Mouse (Mus musculus): Measurements from ENCODE around the gene Gm26741.
"Not testable (repeated sequence)": the region's sequence is repeated elsewhere in the genome, so short reads cannot be mapped to it uniquely, and the experiment has no call there.

The Gm26741 gene

GRCm38 (mm10) chr10:52358467-52358866 is at the start of gene Gm26741:
TSS of gene Gm26741 (plus strand) at chr10:52358767.
- H3K4me3 ChIP-seq (replicated peaks; ENCODE audit: low read length), result no peak within 1 kb of the TSS
- peaks cover 4% of the 10 kb centered on the region; the same call in 1 of the 2 replicates for H3K36me3 ChIP-seq (ENCODE audit: insufficient read depth, low read length)
- TF ChIP-seq POU5F1 (IDR thresholded peaks at IDR 0.05; ENCODE audit: borderline replicate concordance, low read length) (no peak), CTCF (conservative IDR thresholded peaks at IDR 0.05; ENCODE audit: low read length) (no peak), NANOG (IDR thresholded peaks at IDR 0.05; ENCODE audit: borderline replicate concordance, low read length) (no peak)
- H3K4me1 ChIP-seq (replicated peaks; ENCODE audit: low read depth, low read length), result peaks cover 8% of the 10 kb centered on the region; the same call in 1 of the 2 replicates
- no peaks in the 10 kb centered on the region for H3K9me3 ChIP-seq (ENCODE audit: low read length)
- H3K27me3 ChIP-seq (ENCODE audit: insufficient read depth, low read length), result no peaks in the 10 kb centered on the region

DNA sequence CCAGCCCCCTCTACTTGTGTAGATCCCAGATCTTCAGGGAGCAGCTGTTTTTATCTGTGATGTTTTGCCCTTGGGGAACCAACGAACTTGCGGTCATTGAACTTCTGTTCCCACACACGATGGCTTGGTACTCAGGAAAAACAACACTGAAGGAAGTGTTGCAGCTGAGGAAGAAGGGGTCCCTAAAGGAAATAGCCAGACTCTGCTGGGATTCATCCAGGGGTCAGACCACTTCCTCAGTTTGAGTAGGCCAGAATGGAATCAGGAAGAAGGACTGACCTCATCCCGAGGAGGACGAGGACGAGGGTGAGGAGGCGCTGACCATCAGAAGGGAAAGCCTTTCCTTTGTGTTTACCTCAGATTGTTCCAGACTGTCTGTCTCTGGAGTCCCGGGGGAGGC is 49.4 kb upstream of the Gm26741 start:
- no peak overlapping the region for H3K4me3 ChIP-seq (replicated peaks; ENCODE audit: low read length)
- no peaks in the 10 kb centered on the region for H3K27me3 ChIP-seq (ENCODE audit: insufficient read depth, low read length)
- TF ChIP-seq CTCF (conservative IDR thresholded peaks at IDR 0.05; ENCODE audit: low read length) (no peak), NANOG (IDR thresholded peaks at IDR 0.05; ENCODE audit: borderline replicate concordance, low read length) (no peak), POU5F1 (IDR thresholded peaks at IDR 0.05; ENCODE audit: borderline replicate concordance, low read length) (no peak)
- H3K36me3 ChIP-seq (ENCODE audit: insufficient read depth, low read length), result peaks cover 82% of the 10 kb centered on the region
- H3K9me3 ChIP-seq (ENCODE audit: low read length), result no peaks in the 10 kb centered on the region
- H3K4me1 ChIP-seq (replicated peaks; ENCODE audit: low read depth, low read length), result peaks cover 19% of the 10 kb centered on the region

GRCm38 (mm10) chr10:52319506-52320286 is 38.9 kb upstream of the Gm26741 start:
- TF ChIP-seq NANOG (IDR thresholded peaks at IDR 0.05; ENCODE audit: borderline replicate concordance, low read length) (no peak), CTCF (conservative IDR thresholded peaks at IDR 0.05; ENCODE audit: low read length) (no peak), POU5F1 (IDR thresholded peaks at IDR 0.05; ENCODE audit: borderline replicate concordance, low read length) (no peak)
- H3K27me3 ChIP-seq (ENCODE audit: insufficient read depth, low read length), result no peaks in the 10 kb centered on the region
- H3K4me3 ChIP-seq (replicated peaks; ENCODE audit: low read length), result peak overlapping the region; percentile 70
- peaks cover 76% of the 10 kb centered on the region for H3K36me3 ChIP-seq (ENCODE audit: insufficient read depth, low read length)
- H3K9me3 ChIP-seq (ENCODE audit: low read length), result no peaks in the 10 kb centered on the region
- peaks cover 25% of the 10 kb centered on the region for H3K4me1 ChIP-seq (replicated peaks; ENCODE audit: low read depth, low read length)

DNA sequence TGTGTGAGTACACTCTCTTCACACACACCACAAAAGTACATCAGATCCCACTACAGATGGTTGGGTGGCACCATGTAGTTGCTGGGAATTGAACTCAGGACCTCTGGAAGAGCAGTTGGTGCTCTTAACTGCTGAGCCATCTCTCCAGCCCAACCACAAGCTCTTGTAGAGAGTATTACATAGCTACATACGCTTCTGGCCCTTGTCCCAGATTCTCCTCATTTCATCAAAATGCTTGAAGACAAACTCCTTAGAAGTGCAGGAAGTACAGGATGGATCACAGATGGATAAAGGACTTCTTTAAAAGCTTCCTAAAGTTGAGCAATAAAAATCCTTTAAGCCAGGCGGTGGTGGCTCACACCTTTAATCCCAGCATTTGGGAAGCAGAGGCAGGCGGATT is 36.6 kb upstream of the Gm26741 start:
- Histone ChIP-seq H3K27me3 (ENCODE audit: insufficient read depth, low read length) (no peaks in the 10 kb centered on the region), H3K4me1 (replicated peaks; ENCODE audit: low read depth, low read length) (peaks cover 40% of the 10 kb centered on the region), H3K9me3 (ENCODE audit: low read length) (no peaks in the 10 kb centered on the region), H3K4me3 (replicated peaks; ENCODE audit: low read length) (no peak overlapping the region), H3K36me3 (ENCODE audit: insufficient read depth, low read length) (peaks cover 54% of the 10 kb centered on the region)
- TF ChIP-seq NANOG (IDR thresholded peaks at IDR 0.05; ENCODE audit: borderline replicate concordance, low read length) (no peak), POU5F1 (IDR thresholded peaks at IDR 0.05; ENCODE audit: borderline replicate concordance, low read length) (no peak), CTCF (conservative IDR thresholded peaks at IDR 0.05; ENCODE audit: low read length) (no peak)

DNA sequence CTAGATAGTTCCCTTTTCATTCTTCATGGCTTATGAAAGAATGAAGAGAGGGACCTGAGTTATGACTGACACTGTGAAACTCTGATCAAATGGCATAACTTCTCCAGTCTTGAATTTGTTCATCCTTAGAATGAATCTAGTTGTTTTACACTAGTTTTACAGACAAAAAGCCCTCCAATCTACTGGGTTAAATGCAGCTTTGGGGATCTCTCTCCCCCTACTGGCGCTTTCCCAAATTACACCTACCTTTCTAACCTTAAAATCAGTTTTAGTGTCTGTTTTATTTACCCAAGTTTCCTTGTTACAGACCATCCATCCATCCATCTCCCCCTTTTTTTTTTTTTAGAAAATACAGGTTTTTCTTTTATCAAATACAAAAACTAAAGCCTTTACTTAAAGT is 27.6 kb upstream of the Gm26741 start:
- TF ChIP-seq CTCF (conservative IDR thresholded peaks at IDR 0.05; ENCODE audit: low read length), result peak; percentile 88
- no peak for TF ChIP-seq POU5F1 (IDR thresholded peaks at IDR 0.05; ENCODE audit: borderline replicate concordance, low read length)
- TF ChIP-seq NANOG (IDR thresholded peaks at IDR 0.05; ENCODE audit: borderline replicate concordance, low read length), result no peak
- Histone ChIP-seq H3K4me3 (replicated peaks; ENCODE audit: low read length) (no peak overlapping the region), H3K27me3 (ENCODE audit: insufficient read depth, low read length) (no peaks in the 10 kb centered on the region), H3K9me3 (ENCODE audit: low read length) (no peaks in the 10 kb centered on the region; the same call in 1 of the 2 replicates), H3K4me1 (replicated peaks; ENCODE audit: low read depth, low read length) (peaks cover 32% of the 10 kb centered on the region), H3K36me3 (ENCODE audit: insufficient read depth, low read length) (0 out of 2 replicates have a peak, but pooled peaks cover 4% of the 10 kb centered on the region)

- peaks cover 13% of the 10 kb centered on the region for H3K4me1 ChIP-seq (replicated peaks; ENCODE audit: low read depth, low read length)
- 0 out of 2 replicates have a peak, but pooled peaks have one; percentile 5 for TF ChIP-seq CTCF (conservative IDR thresholded peaks at IDR 0.05; ENCODE audit: low read length)
- H3K9me3 ChIP-seq (ENCODE audit: low read length); H3K27me3 ChIP-seq (ENCODE audit: insufficient read depth, low read length); H3K4me3 ChIP-seq (replicated peaks; ENCODE audit: low read length): not testable (repeated sequence)
- H3K36me3 ChIP-seq (ENCODE audit: insufficient read depth, low read length), result peaks cover 34% of the 10 kb centered on the region
Observed at GRCm38 (mm10) chr10:52343324-52343723, 15.2 kb upstream of the Gm26741 start.

- H3K36me3 ChIP-seq (ENCODE audit: insufficient read depth, low read length), result peaks cover 32% of the 10 kb centered on the region
- no peaks in the 10 kb centered on the region for H3K9me3 ChIP-seq (ENCODE audit: low read length)
- H3K27me3 ChIP-seq (ENCODE audit: insufficient read depth, low read length), result no peaks in the 10 kb centered on the region
- H3K4me3 ChIP-seq (replicated peaks; ENCODE audit: low read length), result no peak overlapping the region
- no peaks in the 10 kb centered on the region for H3K4me1 ChIP-seq (replicated peaks; ENCODE audit: low read depth, low read length)
- TF ChIP-seq POU5F1 (IDR thresholded peaks at IDR 0.05; ENCODE audit: borderline replicate concordance, low read length) (no peak), CTCF (conservative IDR thresholded peaks at IDR 0.05; ENCODE audit: low read length) (peak; percentile 44), NANOG (IDR thresholded peaks at IDR 0.05; ENCODE audit: borderline replicate concordance, low read length) (no peak)
Observed at GRCm38 (mm10) chr10:52353184-52353583, 5.4 kb upstream of the Gm26741 start.

DNA sequence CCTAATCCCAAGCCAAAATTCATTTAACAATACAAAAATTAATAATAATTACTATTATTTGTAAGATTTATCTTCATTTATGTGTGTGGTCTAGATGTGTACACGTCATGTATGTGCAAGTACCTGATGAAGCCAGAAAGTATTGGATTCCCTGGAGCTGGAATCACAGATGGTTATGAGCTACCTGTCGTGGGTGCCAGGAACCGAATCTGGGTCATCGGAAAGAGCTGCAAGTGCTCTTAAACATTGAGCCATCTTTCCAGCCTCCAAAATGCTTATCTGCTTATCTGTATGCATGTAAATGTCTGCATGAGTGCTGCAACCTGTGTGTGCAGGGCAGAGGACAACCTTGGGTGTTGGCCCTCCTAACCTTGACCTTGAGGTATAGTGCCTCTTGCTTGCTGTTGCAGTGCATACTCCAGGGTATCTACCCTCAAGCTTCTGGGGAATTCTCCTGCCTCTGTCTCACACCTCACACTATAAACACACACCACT is 1.7 kb downstream of the Gm26741 start:
- no peaks in the 10 kb centered on the region for H3K9me3 ChIP-seq (ENCODE audit: low read length)
- peaks cover 4% of the 10 kb centered on the region; the same call in 1 of the 2 replicates for H3K36me3 ChIP-seq (ENCODE audit: insufficient read depth, low read length)
- H3K4me1 ChIP-seq (replicated peaks; ENCODE audit: low read depth, low read length), result peaks cover 8% of the 10 kb centered on the region; the same call in 1 of the 2 replicates
- TF ChIP-seq CTCF (conservative IDR thresholded peaks at IDR 0.05; ENCODE audit: low read length) (no peak), POU5F1 (IDR thresholded peaks at IDR 0.05; ENCODE audit: borderline replicate concordance, low read length) (no peak), NANOG (IDR thresholded peaks at IDR 0.05; ENCODE audit: borderline replicate concordance, low read length) (no peak)
- H3K27me3 ChIP-seq (ENCODE audit: insufficient read depth, low read length), result no peaks in the 10 kb centered on the region
- no peak overlapping the region for H3K4me3 ChIP-seq (replicated peaks; ENCODE audit: low read length)

Data from E14TG2a.4 (cell line).